Mouse (Mus musculus) midbrain, postnatal 0 days (tissue): ENCODE measurements around the gene Ttll12. TPM values are rescaled to one million over a fixed set of nuclear protein-coding genes. Genes with fewer than 3 reads are reported as not detected.

ENCODE experiments used
- ATAC-seq: fragments of 200-750 bp; cut with Nextera tagmentation; 2 replicates; pipeline ENCODE4 v1.8.0; 2017; ENCODE audit warnings: moderate number of reproducible peaks, mild to moderate bottlenecking, moderate TSS enrichment, moderate library complexity; ENCODE audit not compliant: low FRiP score
- DNase-seq: peaks from one replicate; pipeline ENCODE4 v3.0.0-alpha.2; 2015; ENCODE audit warnings: low spot score
- H3K27ac ChIP-seq: fragments of 300-500 bp; sonication (generic); 2 replicates; pipeline ENCODE4 v1.5.1; 2014; ENCODE audit warnings: low read depth, mild to moderate bottlenecking, low read length, mixed read lengths
- H3K27me3 ChIP-seq: fragments of 300-500 bp; sonication (generic); 2 replicates; pipeline ENCODE4 v1.6.1; 2014; ENCODE audit warnings: low read length, control low read depth, mixed read lengths; ENCODE audit not compliant: insufficient read depth
- H3K36me3 ChIP-seq: fragments of 300-500 bp; sonication (generic); 2 replicates; pipeline ENCODE4 v1.6.1; 2014; ENCODE audit warnings: low read length, control low read depth, mixed read lengths; ENCODE audit not compliant: insufficient read depth
- H3K4me1 ChIP-seq: fragments of 300-500 bp; sonication (generic); 2 replicates; pipeline ENCODE4 v1.6.1; 2014; ENCODE audit warnings: mild to moderate bottlenecking, control low read depth, antibody characterized with exemption, low read length, mixed read lengths; ENCODE audit not compliant: insufficient read depth
- H3K4me2 ChIP-seq: fragments of 300-500 bp; sonication (generic); 2 replicates; pipeline ENCODE4 v1.6.1; 2014; ENCODE audit warnings: low read depth, mild to moderate bottlenecking, low read length, mixed read lengths; ENCODE audit not compliant: poor library complexity, severe bottlenecking
- H3K4me3 ChIP-seq: fragments of 300-500 bp; sonication (generic); 2 replicates; pipeline ENCODE4 v1.5.1; 2014; ENCODE audit warnings: low read depth, mild to moderate bottlenecking, low read length, moderate library complexity
- H3K9ac ChIP-seq: fragments of 300-500 bp; sonication (generic); replicated peaks from 2 replicates; pipeline ENCODE4 v1.6.1; 2014; ENCODE audit warnings: mild to moderate bottlenecking, low read length, moderate library complexity, mixed read lengths; ENCODE audit not compliant: poor library complexity, severe bottlenecking
- H3K9me3 ChIP-seq: fragments of 300-500 bp; sonication (generic); 2 replicates; pipeline ENCODE4 v1.6.1; 2016; ENCODE audit warnings: low read length, control low read depth
- CTCF ChIP-seq: IDR thresholded peaks from 2 replicates; pipeline ENCODE4 v1.5.1; 2016; ENCODE audit warnings: antibody characterized with exemption, mild to moderate bottlenecking
- WGBS: fragments of 180-500 bp; shearing (Covaris S2); extraction: QIAGEN DNeasy Blood & Tissue Kit; methylation state at CpG from one replicate; pipeline ENCODE4 v1.1.7; 2014; 5-methylcytosine and 5-hydroxymethylcytosine counted together
- polyA plus RNA-seq: library from polyadenylated mRNA; unstranded; fragments of >200 nt; fragmentation: Nextera tagmentation; extraction: Ambion mirVana; gene quantifications from 2 replicates; pipeline ENCODE4 v1.2.1, GENCODE M21; 2015
- total RNA-seq: library from RNA; depleted of rRNA; stranded (reverse); fragments of >200 nt; gene quantifications from 2 replicates; pipeline ENCODE4 v1.2.3, GENCODE M21; 2014

The Ttll12 gene
- total and polyA plus RNA-seq, 2 experiments from 2014 or later: 39.1 to 56.4 TPM

DNA sequence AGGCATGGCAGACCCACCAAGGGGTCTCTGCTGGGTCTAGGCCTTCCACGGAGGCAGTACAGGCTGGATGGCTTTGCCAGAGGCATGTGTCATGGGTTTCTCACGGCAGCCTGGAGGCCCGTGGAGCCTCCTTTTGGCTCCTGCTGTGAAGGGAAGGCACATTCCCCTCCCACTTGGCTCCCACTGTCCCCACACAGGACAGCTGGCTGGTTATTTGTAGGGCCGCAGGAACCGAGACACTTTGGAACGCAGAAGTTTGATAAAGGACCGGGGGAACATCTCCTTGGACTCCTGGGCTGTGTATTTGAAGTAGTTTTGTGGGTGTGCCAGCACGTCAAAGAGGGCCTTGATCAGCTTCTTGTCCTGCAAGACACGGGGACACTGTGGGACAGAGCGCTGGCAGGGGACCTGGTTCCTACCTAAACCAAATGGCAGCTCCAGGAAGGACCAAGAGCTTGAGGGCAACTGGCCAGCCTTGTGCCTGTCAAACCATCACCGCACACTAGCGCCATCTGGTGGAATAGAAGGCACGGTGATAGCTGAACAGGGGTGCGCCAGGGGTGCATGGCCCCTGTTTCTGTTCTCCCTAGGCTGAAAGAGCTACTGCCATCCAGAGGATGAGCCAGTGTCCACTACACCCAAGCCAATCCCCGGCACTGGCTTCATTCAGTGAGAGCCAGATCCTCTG, 12.3 kb upstream of the Ttll12 start:
- 52% methylated on average over 15 of the region's 15 CpGs for WGBS
- Histone ChIP-seq H3K27me3 (no peaks in the 10 kb centered on the region), H3K9me3 (no peaks in the 10 kb centered on the region), H3K36me3 (no peaks in the 10 kb centered on the region), H3K4me1 (no peaks in the 10 kb centered on the region), H3K4me2 (no peak overlapping the region), H3K27ac (no peak overlapping the region), H3K4me3 (no peak overlapping the region), H3K9ac (no peak overlapping the region)
- TF ChIP-seq CTCF: peak; percentile 78
- DNase-seq: peak; percentile 78
- ATAC-seq: 0 out of 2 replicates have a peak, but pooled peaks have one; percentile 27

DNA sequence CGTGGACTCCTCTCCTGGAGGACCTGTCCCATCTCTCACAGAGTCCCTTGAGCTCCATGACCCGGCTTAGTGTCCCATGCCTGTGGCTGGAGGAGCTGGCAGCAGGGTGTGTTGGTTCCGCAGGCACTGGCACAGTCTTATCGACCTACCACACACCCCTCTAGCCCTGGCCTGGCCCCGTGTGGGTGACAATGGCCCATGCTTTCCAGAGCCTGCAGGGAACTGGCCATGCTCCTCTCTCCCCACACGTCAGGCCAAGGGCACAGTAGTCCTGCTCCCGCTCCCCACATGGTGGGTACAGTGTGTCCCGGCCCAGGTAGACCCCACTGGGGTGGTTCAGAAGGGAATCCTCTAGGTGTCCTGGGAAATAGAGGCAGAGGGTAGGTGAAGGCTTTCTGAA, 11.7 kb upstream of the Ttll12 start:
- Histone ChIP-seq H3K9me3 (no peaks in the 10 kb centered on the region), H3K27me3 (no peaks in the 10 kb centered on the region), H3K4me3 (no peak overlapping the region), H3K4me1 (no peaks in the 10 kb centered on the region), H3K4me2 (no peak overlapping the region), H3K27ac (no peak overlapping the region), H3K36me3 (no peaks in the 10 kb centered on the region), H3K9ac (no peak overlapping the region)
- no peak for TF ChIP-seq CTCF
- DNase-seq: no peak
- no peak for ATAC-seq
- 95% methylated on average over 8 of the region's 8 CpGs for WGBS

DNA sequence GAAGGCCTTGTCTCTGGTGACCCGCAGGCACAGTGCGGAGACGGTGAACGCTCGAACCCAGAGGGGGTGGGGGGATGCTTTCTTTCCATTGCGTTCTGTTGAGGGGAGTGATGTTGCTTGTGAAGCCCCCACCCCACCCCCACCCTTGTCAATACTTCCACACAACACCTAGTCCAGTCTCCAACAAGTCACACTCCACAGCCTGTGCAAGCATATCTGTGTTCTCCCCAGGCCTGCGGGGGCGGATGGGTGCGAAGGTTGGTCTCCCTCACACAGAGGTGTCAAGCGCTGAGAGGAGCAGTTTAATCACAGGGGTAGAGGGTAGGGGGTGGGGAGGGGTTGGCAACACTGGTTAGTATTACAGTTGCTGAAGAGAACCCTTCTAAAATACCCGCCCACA, 11.3 kb upstream of the Ttll12 start:
- H3K36me3 ChIP-seq: no peaks in the 10 kb centered on the region
- DNase-seq (no peak), ATAC-seq (no peak)
- H3K9me3 ChIP-seq: no peaks in the 10 kb centered on the region
- H3K4me3 ChIP-seq: no peak overlapping the region
- H3K27ac ChIP-seq: no peak overlapping the region
- no peaks in the 10 kb centered on the region for H3K4me1 ChIP-seq
- no peak for TF ChIP-seq CTCF
- H3K9ac ChIP-seq: no peak overlapping the region
- no peak overlapping the region for H3K4me2 ChIP-seq
- WGBS: 91% methylated on average over 11 of the region's 11 CpGs
- H3K27me3 ChIP-seq: no peaks in the 10 kb centered on the region

DNA sequence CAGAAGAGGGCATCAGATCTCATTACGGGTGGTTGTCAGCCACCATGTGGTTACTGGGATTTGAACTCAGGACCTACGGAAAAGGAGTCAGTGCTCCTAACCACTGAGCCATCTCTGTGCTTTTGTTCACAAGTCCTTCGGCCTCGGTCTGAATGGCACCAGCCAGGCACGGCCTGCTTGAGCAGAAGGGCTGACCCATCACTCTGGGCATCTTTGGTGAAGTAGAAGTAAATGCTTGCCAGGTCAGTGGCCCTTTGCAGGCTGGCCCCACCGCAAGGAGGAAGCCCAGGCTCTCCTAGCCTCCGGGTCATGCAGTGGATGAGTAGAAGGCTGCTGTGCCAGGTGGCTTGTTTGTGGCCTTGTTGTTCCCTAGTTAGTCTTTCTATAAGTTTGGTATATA, 8.5 kb upstream of the Ttll12 start:
- no peak overlapping the region for H3K27ac ChIP-seq
- no peaks in the 10 kb centered on the region for H3K4me1 ChIP-seq
- no peak overlapping the region for H3K4me3 ChIP-seq
- H3K4me2 ChIP-seq: no peak overlapping the region
- no peaks in the 10 kb centered on the region for H3K36me3 ChIP-seq
- no peak for ATAC-seq
- DNase-seq: no peak
- no peaks in the 10 kb centered on the region for H3K9me3 ChIP-seq
- H3K27me3 ChIP-seq: no peaks in the 10 kb centered on the region
- no peak for TF ChIP-seq CTCF
- WGBS: 92% methylated on average over 7 of the region's 7 CpGs
- H3K9ac ChIP-seq: no peak overlapping the region

DNA sequence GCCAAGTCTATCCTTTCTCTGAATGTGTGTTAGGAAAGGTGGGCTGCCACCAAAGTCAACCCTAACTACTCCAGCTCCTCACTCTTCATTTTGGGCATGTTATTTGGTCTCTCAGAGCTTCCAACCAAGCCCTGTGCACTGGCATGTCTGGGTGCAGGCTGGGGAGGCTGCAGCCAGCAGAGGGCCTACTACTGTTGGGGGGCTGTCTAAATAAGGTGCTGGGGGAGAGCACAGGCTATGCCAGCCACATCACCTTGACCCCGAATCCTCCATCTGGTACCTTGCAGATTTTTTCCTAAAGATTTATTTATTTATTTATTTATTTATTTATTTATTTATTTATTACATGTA, 8.1 kb upstream of the Ttll12 start:
- ATAC-seq (no peak), DNase-seq (no peak)
- no peak for TF ChIP-seq CTCF
- 100% methylated on average over 1 of the region's 1 CpGs for WGBS
- H3K27me3 ChIP-seq: no peaks in the 10 kb centered on the region
- no peak overlapping the region for H3K27ac ChIP-seq
- no peaks in the 10 kb centered on the region for H3K36me3 ChIP-seq
- H3K4me3 ChIP-seq: no peak overlapping the region
- H3K9ac ChIP-seq: no peak overlapping the region
- no peak overlapping the region for H3K4me2 ChIP-seq
- H3K4me1 ChIP-seq: no peaks in the 10 kb centered on the region
- no peaks in the 10 kb centered on the region for H3K9me3 ChIP-seq

DNA sequence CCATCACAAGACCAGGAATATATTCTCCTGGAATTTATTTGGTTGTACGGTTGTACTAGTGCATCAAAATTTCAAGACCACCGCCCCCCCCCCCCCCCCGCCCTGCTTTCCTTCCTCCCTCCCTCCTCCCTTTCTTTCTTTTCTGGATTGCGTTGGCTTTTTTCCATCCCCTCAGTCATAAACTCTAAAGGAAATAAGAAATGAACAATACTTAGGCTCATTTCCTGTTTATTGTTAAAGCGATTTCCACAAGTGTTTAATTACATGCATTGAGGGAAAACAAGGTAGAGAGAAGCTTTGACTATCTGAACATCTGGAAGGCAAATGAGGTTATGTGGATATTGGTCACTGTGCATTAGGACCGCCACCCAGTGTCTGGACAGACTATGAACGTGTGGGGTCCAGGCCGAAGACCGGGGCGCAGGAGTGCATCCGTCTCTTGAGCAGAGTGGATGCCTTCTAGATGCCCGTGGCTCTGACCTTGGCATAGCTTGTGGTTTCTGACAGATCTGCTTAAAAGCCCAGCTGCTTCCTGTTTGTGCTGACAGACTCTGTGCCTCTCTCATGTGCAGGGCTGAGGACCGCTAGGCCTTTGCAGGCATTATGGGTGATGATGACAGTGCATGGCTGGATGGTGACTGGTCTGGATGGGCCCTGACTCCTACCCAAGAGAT, 7.6 kb upstream of the Ttll12 start:
- ATAC-seq (no peak), DNase-seq (no peak)
- TF ChIP-seq CTCF: no peak
- H3K27me3 ChIP-seq: no peaks in the 10 kb centered on the region
- H3K9ac ChIP-seq: no peak overlapping the region
- no peak overlapping the region for H3K4me2 ChIP-seq
- no peak overlapping the region for H3K4me3 ChIP-seq
- H3K27ac ChIP-seq: no peak overlapping the region
- no peaks in the 10 kb centered on the region for H3K9me3 ChIP-seq
- WGBS: 88% methylated on average over 13 of the region's 13 CpGs
- no peaks in the 10 kb centered on the region for H3K4me1 ChIP-seq
- H3K36me3 ChIP-seq: no peaks in the 10 kb centered on the region
